Mouse (Mus musculus) c-Kit-positive CD71-negative TER-119-negative erythroid progenitor cells, embryonic 14.5 days (primary cell): Measurements from ENCODE around the gene Cflar.
A peak's percentile ranks its signal among the peaks of the same experiment; 100 is the strongest.
"Not testable (repeated sequence)": the region's sequence is repeated elsewhere in the genome, so short reads cannot be mapped to it uniquely, and the experiment has no call there.

Experiments
- DNase-seq: peaks from one replicate; pipeline ENCODE4 v3.0.0-alpha.2; 2013; ENCODE audit warnings: low read depth

The Cflar gene

DNA sequence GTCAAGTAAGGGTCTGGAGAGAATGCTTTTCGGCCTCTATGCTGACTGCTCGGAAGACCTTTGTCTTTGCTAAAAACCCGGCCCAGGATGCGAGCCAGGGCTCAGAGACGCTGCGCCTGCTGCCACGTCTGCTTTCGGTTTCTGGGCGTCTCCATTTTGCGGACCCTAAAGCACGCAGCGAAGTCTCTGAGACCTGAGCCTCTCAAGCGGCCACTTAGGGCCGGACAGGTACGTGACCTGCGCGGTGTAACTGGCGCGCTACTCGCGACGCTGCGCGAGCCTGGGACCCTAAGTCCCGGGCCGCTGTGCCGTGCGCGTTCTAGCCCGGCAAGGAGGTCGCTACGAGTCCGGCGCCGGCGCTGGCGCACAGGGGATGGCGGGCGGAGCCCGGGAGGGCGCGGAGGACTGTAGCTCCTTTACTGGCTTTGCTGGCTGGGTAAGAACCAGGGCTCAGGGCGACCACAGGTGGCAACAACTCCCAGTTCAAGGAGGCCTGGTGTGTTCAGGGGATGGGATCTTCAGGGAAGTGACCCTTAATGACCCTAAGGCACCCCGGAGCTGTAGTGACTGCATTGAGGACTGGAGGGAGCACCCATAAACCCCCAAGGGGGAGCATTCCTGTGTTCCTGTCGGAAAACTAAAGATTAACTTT is at the start of gene Cflar:
Gene Cflar, plus strand, starts transcription at position 144 of the 652 bp plus-strand sequence.
- DNase-seq = no peak

DNA sequence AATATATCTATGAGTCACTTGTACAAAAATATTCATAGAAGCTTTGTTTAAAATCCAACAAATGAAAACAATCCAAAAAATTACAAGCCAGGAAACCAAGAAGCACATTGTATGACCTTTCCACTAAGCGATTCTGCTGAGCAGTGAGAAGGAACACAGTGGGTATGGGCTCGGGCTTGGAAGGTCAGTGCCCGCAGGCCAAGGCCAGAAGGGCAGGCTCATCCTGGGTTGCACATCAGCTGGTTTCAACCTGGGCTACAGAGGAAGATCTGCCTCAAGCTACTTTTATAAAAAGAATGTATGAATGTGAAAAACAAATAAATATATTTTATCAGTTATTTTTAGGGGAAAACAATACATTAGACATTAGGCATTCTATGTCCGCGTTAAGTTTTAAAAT is 48.6 kb upstream of the Cflar start:
- not testable (repeated sequence) for DNase-seq

DNA sequence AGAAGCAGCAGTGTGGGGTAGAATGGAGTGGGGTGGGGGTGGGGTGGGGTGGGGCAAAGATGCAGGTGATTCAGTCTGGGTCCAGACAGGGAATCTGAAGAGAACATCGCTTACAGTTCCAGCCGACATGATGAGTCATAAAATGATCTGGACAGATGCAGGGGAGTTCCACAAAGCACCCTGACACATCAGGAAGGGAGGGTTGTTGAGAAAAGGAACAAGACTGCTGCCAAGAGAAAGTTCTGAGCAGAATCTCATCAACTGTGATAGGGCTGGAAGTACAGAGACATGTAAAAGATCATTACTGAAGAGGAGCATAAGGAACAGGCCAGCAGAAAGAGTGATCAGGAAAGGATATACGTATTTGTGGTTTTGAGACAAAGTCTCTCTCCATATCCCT is 47.9 kb upstream of the Cflar start:
- not testable (repeated sequence) for DNase-seq

DNA sequence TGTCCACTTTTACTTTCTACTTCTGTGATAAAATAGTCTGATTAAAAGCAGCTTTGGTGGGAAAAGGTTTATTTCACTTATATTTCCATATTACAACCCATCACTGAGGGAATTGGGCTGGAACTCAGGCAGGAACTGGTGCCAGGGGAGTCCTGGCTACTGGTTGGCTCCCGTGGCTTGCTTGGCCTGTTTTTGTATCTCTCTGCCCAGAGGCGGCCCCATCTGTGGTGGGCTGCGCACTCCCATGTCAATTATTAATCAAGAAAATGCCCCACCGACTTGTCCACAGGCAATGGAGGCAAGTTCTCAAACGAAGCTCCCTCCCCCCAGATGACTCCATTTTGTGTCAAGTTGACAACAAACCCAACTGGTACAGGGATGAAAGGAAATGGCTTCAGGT is 43.1 kb upstream of the Cflar start:
- no peak for DNase-seq

DNA sequence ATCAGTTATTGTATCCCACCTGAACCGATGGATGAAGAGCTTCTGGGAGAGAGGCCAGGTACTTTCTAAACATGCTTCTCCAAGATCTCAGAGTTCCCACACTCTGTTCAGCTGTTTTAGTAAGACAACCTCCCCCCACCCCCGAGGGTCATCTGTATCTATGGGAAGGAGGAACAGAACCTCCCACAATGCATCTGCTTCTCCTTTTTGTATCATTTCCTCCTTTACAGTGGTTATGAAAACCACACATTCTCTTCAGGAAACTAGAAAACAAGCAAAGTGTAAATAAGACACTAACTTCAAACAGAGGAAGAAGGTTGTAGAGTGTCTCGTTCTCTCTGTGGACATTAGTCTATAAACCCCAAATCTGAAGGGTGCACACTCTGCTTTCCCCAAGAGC is 41.7 kb upstream of the Cflar start:
- DNase-seq = not testable (repeated sequence)

DNA sequence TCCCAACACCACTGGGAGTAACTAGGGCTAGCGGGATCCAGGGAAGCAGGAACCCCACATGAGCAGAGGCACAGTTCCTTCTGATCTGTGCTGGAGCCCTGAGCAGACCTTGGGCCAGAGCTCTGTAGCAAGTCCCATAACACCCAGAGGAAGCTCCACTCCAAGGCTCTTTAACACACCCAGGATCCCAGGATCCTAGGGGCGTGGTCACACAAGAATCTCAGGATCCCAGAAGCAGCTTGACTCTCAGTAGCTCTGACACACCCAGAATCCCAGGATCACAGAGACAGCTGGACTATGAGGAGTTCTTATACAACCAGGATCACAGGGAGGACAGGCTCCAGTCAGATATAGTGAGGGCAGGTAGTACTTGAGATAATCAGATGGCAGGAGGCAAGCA is 39.2 kb upstream of the Cflar start:
- DNase-seq = no peak

DNA sequence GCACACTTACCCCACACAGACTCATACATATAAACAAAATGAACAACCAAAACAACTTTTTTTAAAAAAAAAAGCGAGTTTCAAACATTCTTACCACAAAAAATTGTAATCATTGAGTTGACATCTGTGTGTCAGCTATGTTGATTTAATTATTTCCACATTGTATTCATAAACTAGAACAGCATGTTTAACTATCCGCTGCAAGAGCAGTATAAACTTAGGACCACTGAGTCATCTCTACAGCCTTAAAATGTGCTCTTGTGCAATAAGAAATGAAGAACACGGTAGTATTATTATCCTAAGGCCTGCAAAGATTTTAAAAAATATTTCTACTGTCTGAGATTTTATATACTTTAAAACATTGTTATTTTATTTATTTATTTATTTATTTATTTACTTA is 36.3 kb upstream of the Cflar start:
- no peak for DNase-seq

DNA sequence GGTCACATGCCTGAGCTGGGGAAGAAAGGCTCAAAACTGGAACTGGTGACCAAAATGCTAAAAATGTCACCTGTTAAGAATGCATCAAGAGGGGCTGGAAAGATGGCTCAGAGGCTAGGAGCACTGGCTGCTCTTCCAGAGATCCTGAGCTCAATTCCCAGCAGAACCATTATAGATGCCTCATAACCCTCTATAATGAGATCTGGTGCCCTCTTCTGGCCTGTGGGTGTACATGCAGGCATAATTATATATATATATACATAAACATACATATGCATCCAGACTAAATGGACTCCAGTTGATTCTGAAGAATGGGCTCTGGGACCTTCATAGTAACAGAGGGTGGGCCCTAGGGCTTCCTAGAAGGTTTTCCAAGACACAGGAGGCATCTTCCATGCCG is 33.7 kb upstream of the Cflar start:
- DNase-seq = peak; percentile 38

DNA sequence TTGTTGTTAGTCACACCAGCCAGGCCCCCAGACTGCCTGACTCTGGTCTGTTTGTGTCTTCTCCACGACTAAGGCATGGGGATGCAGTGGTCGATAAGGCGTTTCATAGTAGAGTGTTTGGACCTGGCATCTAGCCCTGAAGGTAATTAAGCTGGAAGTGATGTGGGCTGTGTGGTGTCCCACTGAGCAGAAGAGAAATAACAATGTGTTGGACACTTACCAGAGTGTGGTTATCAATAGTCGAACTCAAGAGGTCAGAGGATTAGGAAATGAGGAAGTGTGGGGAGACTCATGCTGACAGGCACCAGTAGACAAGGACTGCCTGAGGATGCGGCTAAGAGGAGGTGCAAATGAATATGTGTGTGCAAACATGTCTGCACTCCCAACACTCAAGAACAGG is 32.9 kb upstream of the Cflar start:
- not testable (repeated sequence) for DNase-seq

DNA sequence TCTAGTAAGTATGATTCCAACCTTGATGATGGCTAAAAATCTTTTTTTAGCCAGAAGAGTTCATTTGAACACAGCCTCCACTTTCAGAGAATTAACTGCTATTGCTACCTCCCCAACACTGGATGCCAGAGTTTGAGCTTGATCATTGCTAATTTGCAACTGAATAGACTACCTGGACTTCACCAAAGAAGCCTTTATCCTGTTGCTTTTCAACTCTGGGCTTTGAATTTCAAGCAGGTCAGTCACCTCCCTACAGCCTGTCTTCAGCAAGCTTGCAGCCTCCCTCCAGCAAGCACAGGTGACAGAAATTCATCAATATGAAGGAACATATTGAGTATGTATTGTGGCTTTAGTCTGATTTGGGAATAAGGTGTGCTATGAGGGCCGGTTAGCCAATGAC is 21.9 kb upstream of the Cflar start:
- DNase-seq = no peak

DNA sequence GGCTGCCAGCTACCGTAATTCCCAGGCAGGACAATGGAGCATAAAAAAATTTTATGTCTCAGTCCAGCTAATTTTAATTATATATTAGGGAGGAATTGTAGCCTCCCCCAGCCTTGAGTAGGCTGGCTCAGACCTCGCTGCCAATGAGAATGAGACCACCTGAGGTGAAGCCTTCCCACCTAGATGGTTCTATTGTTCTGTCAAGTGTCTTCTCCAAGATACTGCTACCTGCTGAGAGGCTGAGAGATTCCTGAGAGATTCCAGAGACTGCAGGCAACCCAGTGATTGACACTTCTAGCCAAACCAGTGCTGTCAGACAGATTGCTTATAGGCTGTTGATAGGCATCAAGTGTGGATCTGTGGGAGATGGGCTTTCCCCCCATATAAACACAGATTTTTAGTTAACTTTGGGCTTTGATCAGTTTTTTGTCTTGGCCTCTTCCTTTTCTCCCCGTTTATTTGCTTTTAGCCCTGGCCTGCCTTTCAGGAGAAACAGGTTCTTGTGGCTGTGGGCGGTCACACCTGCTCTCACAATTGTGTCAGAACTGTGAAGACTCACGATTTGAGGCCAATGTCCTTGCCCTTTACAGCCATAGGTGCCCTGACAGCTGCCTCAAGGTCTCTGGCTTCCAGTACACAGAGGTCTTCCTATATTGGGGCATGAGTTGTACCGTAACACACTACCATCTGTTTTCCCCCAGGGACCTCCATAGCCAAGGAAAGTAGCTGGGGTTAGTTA is 21.1 kb upstream of the Cflar start:
- no peak for DNase-seq

DNA sequence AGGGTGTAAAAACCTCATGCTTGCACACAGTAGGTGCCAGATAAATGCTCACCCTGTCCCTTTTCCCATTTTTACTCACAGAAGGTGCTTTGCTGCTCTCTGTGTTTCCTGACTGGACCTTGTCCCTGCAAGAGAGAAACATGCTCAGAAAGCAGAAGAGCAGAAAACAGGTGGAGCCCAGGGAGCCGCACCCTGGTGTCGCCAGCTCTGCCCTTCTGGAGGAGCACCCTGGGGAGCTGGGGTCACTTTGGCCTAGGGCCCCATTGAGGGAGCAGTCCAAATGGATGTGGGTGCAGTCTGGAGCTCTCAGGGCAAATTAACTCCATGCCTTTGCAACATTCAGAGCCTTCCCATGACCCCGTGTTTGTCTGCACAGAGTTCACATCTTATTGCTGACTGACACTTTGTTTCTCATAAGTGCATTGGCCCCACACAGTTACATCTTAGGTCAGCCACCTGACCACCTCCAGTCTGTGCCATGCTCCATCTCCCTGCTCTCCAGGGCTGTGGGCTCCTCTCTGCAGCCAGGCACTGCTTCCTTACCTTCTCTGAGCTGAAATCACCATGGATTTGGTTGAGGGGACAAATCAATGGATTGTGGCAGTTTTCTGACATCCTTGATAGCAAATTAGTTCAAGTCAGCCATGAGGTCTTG is 20.3 kb upstream of the Cflar start:
- not testable (repeated sequence) for DNase-seq

DNA sequence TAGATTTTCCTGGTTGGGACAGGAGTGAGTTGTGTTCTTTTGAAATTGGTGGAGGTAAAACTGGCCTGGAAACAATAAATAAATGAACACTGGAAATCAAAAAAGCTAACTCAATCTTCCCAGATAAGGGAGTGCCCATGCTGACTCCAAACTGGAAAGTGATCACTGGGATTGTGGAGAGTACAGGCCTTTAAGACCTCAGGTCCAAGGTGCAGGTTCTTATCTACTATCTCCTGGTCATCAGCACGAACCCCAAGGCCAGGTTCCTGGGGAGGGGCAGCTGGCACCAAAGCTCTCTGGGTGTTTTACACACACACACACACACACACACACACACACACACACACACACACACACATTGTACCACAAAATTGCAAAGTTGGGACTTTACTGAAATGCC is 19.6 kb upstream of the Cflar start:
- not testable (repeated sequence) for DNase-seq

DNA sequence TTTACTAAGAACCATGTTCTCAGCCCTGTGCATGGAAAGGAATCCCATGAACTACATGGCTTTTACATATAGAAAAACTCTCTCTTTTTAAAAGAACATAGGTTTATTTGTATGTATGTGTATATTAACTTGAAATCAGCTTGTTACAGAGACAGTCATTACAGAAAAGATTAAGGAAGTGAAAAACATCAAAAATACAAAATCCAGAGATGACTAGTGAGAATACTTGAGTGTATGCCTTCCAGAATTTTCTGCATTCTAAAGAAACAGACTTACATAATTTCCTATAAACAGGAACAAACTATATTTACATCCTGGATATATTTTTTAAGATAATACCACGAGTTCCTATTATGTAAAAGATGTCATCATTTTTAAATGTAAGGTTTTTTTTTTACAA is 17.6 kb upstream of the Cflar start:
- DNase-seq = no peak

DNA sequence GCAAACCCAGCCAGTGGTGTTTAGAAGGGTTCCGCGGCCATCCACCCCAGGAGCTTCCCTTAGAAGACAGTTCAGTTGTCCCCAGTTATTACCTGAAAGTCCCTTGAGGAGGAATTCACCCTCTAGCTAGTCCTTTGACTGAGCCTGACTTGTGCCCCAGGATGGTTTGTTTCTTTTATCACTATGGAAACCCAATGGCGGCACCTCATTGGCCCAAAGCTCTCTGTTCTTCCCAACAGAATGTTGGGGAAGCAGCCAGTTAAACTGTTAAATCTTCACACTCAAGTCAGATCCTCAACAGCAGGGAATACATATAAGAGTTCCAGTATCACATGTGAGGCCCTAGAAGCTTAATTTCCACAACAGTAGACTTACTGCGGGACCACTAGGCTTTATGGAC is 15.5 kb upstream of the Cflar start, which contains the start of gene Als2cr12:
Gene Als2cr12, minus strand, starts transcription at position 180 of the 400 bp plus-strand sequence.
- DNase-seq = not testable (repeated sequence)

DNA sequence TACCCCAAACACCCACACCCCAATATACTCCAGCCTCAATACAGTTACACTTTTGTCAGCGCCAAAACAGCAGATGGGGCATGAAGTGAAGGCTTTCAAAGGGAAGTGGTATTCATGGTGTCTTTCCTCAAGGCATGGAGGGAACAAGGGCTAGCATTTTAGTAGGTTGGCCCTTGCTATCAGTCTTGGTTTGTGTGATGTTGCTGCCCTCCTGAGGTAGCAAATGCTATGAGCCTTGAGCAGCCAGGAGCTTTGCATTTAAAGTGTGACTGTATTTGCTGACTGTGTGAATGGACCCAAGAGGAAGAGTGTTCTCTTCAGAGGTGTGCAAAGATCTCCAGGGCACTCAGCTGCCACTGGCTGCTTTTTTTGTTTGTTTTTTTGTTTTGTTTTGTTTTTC is 13.7 kb upstream of the Cflar start:
- DNase-seq = not testable (repeated sequence)

DNA sequence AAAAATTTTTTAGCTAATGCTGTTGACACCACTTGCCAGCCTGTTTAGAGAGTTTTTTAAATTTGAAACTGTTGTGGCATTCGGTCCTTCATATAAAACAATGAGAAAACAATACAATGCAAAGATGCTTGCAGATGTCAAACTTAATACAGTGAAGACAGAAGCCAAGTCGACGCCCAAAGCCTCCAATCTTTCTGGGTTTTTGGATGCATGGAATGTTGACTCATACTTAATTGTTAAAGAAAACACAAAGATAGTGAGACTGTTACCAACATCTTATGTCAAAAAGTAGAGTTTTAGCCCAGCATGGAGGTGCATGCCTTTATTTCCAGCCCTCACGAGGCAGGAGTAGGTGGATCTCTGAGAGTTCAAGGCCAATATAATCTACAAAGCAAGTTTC is 12.5 kb upstream of the Cflar start:
- no peak for DNase-seq

DNA sequence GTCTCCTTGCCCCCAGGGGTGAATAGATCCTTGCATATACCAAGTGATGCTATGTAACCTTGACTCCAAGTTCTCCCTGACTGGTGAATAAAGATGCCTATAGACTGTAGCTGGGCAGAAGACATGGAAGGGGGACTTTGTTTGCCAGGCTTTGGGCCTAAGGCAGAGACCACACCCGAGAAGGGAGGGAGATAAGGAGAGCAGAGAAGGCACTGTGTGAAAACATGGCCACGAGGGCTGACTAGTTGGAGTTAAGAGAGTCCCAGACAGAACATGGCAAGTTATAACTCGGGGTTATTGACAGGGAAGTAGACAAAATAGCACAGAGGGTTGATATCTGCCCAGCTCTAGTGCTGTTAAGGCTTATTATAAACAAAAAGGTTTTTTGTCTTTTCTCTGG is 11.3 kb upstream of the Cflar start:
- DNase-seq = no peak

DNA sequence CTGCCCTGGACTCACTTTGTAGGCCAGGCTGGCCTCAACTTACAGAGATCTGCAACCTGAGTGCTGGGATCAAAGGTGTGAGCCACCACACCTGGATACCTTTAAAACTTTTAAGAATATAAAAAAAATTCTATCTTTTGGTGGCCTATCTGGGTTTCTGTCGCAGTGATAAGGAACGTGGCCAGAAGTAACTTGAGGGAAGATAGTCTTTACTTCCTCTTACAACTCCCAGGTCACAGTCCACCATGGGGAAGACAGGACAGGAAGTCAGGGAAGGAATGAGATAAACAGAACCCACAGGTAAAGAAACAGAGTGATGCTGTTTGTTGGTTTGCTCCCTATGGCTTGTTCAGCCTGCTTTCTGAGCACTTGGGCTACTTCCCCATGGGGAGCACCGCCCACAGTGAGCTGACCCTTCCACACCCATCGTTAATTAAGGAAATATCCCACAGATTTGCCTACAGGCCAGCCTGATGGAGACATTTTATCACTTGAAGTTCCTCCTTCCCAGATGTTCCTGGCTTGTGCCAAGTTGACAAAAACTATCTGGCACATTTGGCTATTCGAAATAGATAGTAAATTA is 10.6 kb upstream of the Cflar start:
- DNase-seq = not testable (repeated sequence)

DNA sequence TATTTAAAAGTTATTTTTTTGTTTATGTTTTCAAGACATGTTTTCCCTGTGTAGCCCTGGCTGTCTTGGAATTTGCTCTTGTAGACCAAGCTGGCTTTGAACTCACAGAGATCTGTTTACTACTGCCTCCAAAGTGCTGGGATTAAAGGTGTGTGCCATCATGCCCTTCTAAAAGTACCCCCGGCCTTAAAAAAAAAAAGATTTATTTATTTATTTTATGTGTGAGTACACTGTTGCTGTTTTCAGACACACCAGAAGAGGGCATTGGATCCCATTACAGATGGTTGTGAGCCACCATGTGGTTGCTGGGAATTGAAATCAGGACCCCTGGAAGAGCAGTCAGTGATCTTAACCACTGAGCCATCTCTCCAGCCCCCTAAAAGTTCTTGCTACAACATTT is 1.3 kb upstream of the Cflar start:
- DNase-seq = not testable (repeated sequence)

DNA sequence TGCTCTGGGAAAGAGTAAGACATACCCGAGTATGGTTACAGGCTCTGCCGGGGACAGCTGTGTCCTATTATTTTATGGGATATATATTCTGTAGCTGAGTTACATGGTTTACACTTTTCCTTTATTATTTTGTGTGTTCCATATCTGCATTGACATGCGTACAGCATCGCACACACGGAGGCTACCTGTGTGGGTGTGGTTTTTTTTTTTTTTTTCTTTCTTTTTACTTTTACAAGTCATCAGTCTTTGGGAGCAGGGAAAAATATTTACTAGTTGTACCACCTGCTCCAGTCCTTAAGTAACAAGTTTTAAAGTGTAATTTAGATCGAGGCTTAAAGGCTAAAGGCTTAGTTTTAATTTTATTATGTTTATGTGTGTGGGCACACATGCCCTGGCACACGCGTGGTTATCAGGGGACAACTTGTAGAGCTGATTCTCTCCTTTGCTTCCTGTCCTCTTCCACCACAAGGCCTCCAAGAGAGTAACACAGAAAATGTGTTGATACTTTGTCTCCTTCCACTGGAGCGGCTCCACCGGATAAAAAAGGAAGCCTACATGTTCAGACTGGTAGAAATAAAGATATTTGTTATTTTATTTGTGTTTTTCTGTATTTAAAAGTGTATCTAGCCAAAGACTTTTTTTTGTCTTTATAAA is 470 bp upstream of the Cflar start:
- no peak for DNase-seq
